Mouse (Mus musculus) spleen, postnatal 0 days (tissue): Measurements from ENCODE around the gene Gpr31b. TPM values are rescaled to one million over a fixed set of nuclear protein-coding genes. Genes with fewer than 3 reads are reported as not detected.

Experiments used
- polyA plus RNA-seq: library from polyadenylated mRNA; unstranded; fragments of >200 nt; fragmentation: Nextera tagmentation; extraction: Ambion mirVana; gene quantifications from 2 replicates; pipeline ENCODE4 v1.2.1, GENCODE M21; 2015

The Gpr31b gene
- polyA plus RNA-seq: not detected in 2 replicates

DNA sequence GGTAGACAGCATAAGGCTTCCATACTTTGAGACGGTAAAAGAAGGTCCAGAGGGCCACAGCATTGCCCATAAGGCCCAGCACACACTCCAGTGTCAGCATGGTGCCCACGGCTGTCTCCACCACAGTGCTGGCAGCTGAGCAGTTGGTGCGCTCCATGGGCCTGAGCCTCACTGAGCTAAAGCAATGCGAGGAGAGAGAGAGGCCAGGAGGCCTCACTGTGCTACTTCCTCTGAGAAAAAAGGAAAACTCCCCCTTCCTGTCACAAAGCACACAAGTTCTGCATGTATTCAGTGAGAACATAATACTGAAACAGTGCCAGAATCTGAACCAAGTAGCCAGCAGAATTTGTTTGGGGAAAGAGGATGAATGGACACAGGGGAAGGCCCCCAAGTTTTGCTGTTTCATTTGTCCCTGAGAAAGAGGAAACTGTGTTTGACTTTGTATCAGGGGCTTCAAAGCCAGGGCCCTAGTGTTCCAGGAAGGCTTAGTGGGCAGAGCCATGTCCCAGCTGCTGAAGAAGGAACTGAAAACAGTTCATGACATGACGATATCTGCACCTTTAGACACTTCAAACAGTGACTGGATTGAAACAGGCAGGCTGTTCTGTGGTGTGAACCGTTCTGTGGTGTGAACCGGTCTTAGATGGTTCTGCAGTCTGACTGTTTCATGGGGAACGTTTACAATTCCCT, at the start of gene Gpr31b:
TSS of gene Gpr31b (minus strand) at position 173 of the 690 bp plus-strand sequence.

GRCm38 (mm10) chr17:13060804-13061203, 8.7 kb upstream of the Gpr31b start, which contains the start of gene Tcp10b:
Gene Tcp10b, plus strand, starts transcription at chr17:13061104.

GRCm38 (mm10) chr17:13006546-13006945, 45.5 kb downstream of the Gpr31b start, which contains the start of gene Sod2:
Gene Sod2, plus strand, starts transcription at chr17:13006846.

Other genes starting within 250 kb of the Gpr31b start
- 0.13 and 0.29 TPM in 2 replicates for gene Mas1, start 184.2 kb downstream of the Gpr31b start, polyA plus RNA-seq
- gene Mrgprh, start 176.3 kb downstream of the Gpr31b start, polyA plus RNA-seq: not detected in 2 replicates
- 1.1 and 1.3 TPM in 2 replicates for gene Pnldc1, start 142.1 kb downstream of the Gpr31b start, polyA plus RNA-seq
- gene Tcp1, start 136.6 kb downstream of the Gpr31b start, polyA plus RNA-seq: 242 and 248 TPM in 2 replicates
- 142 and 164 TPM in 2 replicates for gene Mrpl18, start 136.0 kb downstream of the Gpr31b start, polyA plus RNA-seq
- 0.28 and 0.42 TPM in 2 replicates for gene Acat3, start 111.7 kb downstream of the Gpr31b start, polyA plus RNA-seq
- gene Acat2, start 91.5 kb downstream of the Gpr31b start, polyA plus RNA-seq: 24.0 and 24.7 TPM in 2 replicates
- gene Wtap, start 58.1 kb downstream of the Gpr31b start, polyA plus RNA-seq: 95.6 and 104 TPM in 2 replicates
- gene Sod2, start 45.5 kb downstream of the Gpr31b start, polyA plus RNA-seq: 105 and 115 TPM in 2 replicates
- gene Tcp10b, start 8.8 kb upstream of the Gpr31b start, polyA plus RNA-seq: not detected in 2 replicates
- gene Unc93a, start 79.5 kb upstream of the Gpr31b start, polyA plus RNA-seq: not detected in 2 replicates
- gene Smok2a, start 168.9 kb upstream of the Gpr31b start, polyA plus RNA-seq: not detected in 2 replicates
- gene Smok2b, start 178.0 kb upstream of the Gpr31b start, polyA plus RNA-seq: not detected in 2 replicates